ENCODE assay signal across 16 mouse cellular contexts in the genomic region with DNA sequence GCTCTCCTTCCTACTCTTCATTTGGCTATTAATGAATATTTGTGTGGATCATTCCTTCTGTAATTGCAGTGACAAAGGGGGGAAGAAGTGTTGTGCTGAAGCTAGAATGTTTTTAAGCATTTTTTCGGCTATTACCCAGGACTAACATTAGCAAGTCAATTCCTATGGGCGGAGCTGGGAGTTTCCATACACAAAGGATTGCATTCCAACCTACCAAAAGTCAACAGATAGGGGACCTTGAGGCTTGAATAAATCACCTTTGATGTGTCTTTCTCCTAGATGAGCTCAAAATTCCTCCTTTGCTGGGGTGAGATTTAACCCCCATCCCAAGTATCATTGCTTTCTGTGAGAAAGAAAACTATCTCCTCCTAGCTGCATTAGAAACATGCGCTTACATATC.
"Had no signal": no experiment of that assay in that cellular context is flagged by ENCODE, and none has a peak within 500 bp of the region (broad histone marks: within the 10 kb centered on the region; RNA-seq: fewer than 3 reads in every experiment).

No protein-coding gene starts in this region.

- H3K27me3 ChIP-seq: lung, embryonic 15.5 days; megakaryocyte, embryonic 14.5 days; midbrain, embryonic 13.5 days; midbrain, embryonic 15.5 days; neural tube, embryonic 12.5 days; stomach, embryonic 15.5 days had no signal

- H3K36me3 ChIP-seq: lung, embryonic 15.5 days; midbrain, embryonic 13.5 days; midbrain, embryonic 15.5 days; neural tube, embryonic 12.5 days; stomach, embryonic 15.5 days had no signal

- DNase-seq: liver, postnatal 0 days; lung, adult 2 months; lung, postnatal 14 days; lung, postnatal 36 days; right cerebral cortex, postnatal 14 days; thymus, postnatal 14 days; thymus, postnatal 36 days had no signal

- H3K4me1 ChIP-seq: lung, embryonic 15.5 days; megakaryocyte, embryonic 14.5 days; midbrain, embryonic 13.5 days; midbrain, embryonic 15.5 days; neural tube, embryonic 12.5 days; stomach, embryonic 15.5 days had no signal

- H3K9ac ChIP-seq: liver, postnatal 0 days; lung, embryonic 15.5 days; midbrain, embryonic 13.5 days; midbrain, embryonic 15.5 days; neural tube, embryonic 12.5 days; stomach, embryonic 15.5 days had no signal

- H3K9me3 ChIP-seq: lung, embryonic 15.5 days; midbrain, embryonic 13.5 days; midbrain, embryonic 15.5 days; neural tube, embryonic 12.5 days; stomach, embryonic 15.5 days had no signal

- H3K4me3 ChIP-seq: lung, embryonic 15.5 days; megakaryocyte, embryonic 14.5 days; midbrain, embryonic 13.5 days; midbrain, embryonic 15.5 days; neural tube, embryonic 12.5 days; stomach, embryonic 15.5 days had no signal

- H3K27ac ChIP-seq: lung, embryonic 15.5 days; macrophage; midbrain, embryonic 13.5 days; midbrain, embryonic 15.5 days; neural tube, embryonic 12.5 days; stomach, embryonic 15.5 days; stomach, postnatal 0 days had no signal

- ATAC-seq: liver, postnatal 0 days; midbrain, embryonic 13.5 days; midbrain, embryonic 15.5 days had no signal

- H3K4me2 ChIP-seq: lung, embryonic 15.5 days; midbrain, embryonic 11.5 days; midbrain, embryonic 13.5 days; midbrain, embryonic 15.5 days; neural tube, embryonic 12.5 days; stomach, embryonic 15.5 days had no signal
